Mouse (Mus musculus): ENCODE measurements around the gene Nedd8.

Gene Nedd8

GRCm38 (mm10) chr14:55671486-55671832 is 465 bp downstream of the Nedd8 start:
- DNase-seq (ENCODE audit: low spot score in 2 of 2): no peak

- DNase-seq (ENCODE audit: low spot score in 2 of 2): no peak
Measured at GRCm38 (mm10) chr14:55660636-55661035, 11.3 kb downstream of the Nedd8 start.

- peak; percentile 69 to 78 for DNase-seq (ENCODE audit: low spot score in 2 of 2)
Measured at GRCm38 (mm10) chr14:55659960-55660573, 11.9 kb downstream of the Nedd8 start, which contains the start of gene Mdp1. Gene Mdp1 (minus strand): TSS chr14:55660508.

- no peak for DNase-seq (ENCODE audit: low spot score in 2 of 2)
Measured at GRCm38 (mm10) chr14:55658011-55658410, 13.9 kb downstream of the Nedd8 start.

GRCm38 (mm10) chr14:55656935-55657334 is 15.0 kb downstream of the Nedd8 start:
- DNase-seq (ENCODE audit: low spot score in 2 of 2): no peak

DNA sequence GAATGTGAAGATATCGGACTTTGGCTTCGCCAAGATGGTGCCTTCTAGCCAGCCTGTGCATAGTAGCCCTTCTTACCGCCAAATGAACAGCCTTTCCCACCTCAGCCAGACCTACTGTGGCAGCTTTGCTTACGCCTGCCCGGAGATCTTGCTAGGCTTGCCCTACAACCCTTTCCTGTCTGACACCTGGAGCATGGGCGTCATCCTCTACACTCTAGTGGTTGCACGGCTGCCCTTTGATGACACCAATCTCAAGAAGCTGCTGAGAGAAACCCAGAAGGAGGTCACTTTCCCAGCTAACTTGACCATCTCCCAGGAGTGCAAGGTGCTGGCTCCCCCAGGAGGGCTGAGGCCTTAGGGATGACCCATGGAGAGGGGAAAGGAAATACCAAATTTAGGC is 20.4 kb downstream of the Nedd8 start:
- no peak for DNase-seq (ENCODE audit: low spot score in 2 of 2)

- DNase-seq (ENCODE audit: low spot score in 2 of 2): no peak
Measured at GRCm38 (mm10) chr14:55649884-55650283, 22.0 kb downstream of the Nedd8 start, which contains the start of gene Tssk4. Gene Tssk4 (plus strand): TSS chr14:55650184.

GRCm38 (mm10) chr14:55644261-55644888 is 27.5 kb downstream of the Nedd8 start:
- DNase-seq (ENCODE audit: low spot score in 2 of 2): no peak

- DNase-seq (ENCODE audit: low spot score in 2 of 2): peak; percentile 65 to 84
Measured at GRCm38 (mm10) chr14:55643060-55643907, 28.6 kb downstream of the Nedd8 start, which contains the start of gene Tm9sf1. Gene Tm9sf1 (minus strand): TSS chr14:55643806.

GRCm38 (mm10) chr14:55642679-55643059 is 29.3 kb downstream of the Nedd8 start:
- no peak for DNase-seq (ENCODE audit: low spot score in 2 of 2)

- no peak for DNase-seq (ENCODE audit: low spot score in 2 of 2)
Measured at GRCm38 (mm10) chr14:55641291-55641690, 30.6 kb downstream of the Nedd8 start.

DNA sequence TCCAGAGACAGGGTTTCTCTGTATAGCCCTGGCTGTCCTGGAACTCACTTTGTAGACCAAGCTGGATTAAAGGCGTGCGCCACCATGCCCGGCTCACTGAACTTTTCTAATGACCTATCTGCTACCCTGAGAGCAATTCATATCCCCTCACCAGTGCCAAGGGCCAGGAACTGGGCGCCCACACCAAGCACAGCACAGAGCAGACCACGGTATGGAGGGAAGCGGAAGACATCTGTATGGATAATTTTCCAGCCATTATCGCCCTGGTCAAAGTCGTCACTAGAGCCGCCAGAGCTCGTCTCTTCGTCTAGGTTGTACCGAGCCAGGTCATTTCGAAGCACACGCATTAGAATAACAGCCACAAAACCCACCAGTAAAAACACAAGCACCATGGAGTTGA is 31.1 kb downstream of the Nedd8 start:
- DNase-seq (ENCODE audit: low spot score in 2 of 2): no peak

DNA sequence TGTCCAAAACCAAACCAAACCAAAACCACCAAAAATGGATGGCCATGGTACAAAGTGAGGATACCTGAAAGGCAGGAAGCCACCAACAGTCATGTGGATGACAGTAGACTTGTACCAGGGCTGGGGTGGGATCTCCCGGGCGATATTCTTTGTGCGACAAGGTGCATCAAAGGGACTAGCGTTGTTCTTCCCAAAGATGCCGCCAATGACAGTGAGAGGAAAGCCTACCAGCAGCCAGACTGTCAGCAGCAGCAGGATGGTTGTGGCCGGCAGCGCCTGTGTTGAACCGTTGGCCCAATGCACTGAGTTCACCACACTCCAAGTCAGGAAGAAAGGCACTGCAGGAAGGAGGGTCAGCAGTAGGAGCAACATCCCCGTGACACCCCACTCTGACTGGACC is 34.1 kb downstream of the Nedd8 start, which contains the start of gene Gm49378:
TSS of gene Gm49378 (minus strand) at position 101 of the 400 bp plus-strand sequence.
- no peak for DNase-seq (ENCODE audit: low spot score in 2 of 2)

- peak; percentile 79 to 86 for DNase-seq (ENCODE audit: low spot score in 2 of 2)
Measured at GRCm38 (mm10) chr14:55635523-55636007, 36.4 kb downstream of the Nedd8 start, which contains the start of gene Ipo4. Gene Ipo4 (minus strand): TSS chr14:55635957.

- DNase-seq (ENCODE audit: low spot score in 2 of 2): no peak
Measured at GRCm38 (mm10) chr14:55634874-55635522, 36.9 kb downstream of the Nedd8 start.

DNA sequence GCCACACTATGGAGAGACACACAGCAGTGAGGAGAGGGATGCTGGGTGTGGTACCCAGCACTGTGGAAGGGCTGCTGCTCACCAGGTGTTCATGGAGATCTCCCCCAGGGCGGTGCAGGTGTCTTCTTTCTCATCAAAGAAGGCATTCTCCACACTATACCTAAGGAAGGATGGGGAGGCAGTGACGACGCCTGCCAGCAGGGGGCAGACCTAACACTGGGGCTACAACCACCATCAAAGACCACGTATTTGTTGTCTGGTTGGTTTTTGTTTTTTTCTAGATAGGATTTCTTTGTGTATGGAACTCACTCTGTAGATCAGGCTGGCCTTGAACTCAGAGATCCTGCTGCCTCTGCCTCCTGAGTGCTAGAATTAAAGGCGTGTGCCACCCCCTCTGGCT is 42.6 kb downstream of the Nedd8 start:
- no peak for DNase-seq (ENCODE audit: low spot score in 2 of 2)

DNA sequence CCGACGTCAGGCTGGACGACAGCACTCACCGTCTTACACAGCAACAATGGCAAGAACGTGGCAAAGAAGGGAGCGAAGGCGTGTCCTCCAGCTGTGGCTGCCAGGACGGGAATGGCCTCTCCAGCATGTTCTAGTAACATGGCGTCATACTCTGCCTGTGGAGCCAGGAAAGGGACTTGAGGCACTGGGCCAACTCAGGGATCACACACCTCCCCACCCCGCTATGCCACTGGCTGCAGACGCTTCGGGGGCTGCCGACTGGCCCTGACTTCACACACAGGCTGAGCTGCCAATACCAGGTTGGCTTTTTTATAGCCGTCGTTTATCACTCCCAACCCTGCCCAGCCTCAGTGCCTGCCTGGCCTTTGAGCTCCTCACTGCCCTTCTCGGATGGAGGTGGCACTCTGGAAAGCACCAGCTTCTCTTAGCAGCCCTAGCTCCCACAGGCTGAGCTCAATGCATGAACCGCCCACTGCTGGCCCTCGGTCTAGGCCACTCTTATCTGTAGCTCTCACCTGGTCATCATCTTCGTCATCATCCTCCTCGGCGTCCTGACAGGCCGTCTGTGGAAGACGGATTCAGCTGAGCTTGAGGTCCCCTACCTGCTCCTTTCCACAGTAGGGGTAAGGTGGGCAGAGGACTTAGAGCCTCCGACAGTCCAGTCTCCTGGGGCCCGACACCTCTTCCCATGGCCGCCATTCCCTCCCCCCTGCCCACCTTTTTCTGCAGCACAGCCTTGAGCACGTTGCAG is 43.7 kb downstream of the Nedd8 start:
- DNase-seq (ENCODE audit: low spot score in 2 of 2): no peak

DNA sequence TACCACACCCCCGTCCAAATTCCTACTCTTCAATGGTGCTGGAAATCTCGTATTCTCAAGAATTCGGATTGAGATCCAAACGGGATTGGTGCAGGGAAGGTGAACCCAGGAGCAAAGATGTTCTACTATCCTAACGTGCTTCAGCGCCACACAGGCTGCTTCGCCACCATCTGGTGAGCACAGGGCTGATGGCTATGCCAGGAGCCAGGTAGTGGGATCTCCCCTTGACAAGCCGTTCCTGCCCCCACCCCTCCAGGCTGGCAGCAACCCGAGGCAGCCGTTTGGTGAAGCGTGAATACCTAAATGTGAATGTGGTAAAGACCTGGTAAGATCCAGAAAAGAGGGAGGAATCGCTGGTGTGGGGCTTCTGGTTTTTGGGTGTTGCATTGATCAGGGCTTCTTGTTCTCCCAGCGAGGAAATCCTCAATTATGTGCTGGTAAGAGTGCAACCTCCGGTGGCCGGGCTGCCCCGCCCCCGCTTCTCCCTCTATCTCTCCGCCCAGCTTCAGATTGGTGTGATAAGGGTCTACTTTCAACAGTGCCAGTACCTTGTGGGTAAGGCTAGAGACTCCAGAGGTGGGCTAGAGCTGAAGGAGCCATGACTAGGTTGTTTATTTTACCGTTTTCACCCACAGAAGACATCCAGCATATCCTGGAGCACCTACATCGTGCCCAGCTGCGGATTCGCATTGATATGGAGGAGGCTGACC is 53.3 kb downstream of the Nedd8 start:
- no peak for DNase-seq (ENCODE audit: low spot score in 2 of 2)

DNA sequence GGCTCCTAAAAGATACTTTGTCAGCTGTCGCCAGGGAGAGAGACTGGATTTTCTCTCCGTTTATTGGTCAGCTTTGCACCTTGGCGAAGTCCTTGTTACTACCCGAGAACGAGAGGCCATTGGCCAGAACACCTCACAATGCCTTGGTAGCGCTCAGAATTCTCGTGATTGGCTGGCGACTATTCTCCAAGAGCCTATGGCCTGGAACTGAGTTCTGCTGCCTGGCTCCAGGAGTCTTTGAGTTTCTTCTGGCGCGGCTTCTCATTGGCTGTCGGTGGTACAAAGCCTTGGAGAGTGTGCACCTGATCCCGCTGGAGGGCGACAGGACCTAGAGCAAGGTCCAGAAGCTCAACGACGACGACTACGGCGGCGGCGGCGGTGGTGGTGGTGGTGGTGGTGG is 54.1 kb downstream of the Nedd8 start, which contains the start of gene Rec8:
TSS of gene Rec8 (plus strand) at position 216 of the 400 bp plus-strand sequence.
- DNase-seq (ENCODE audit: low spot score in 2 of 2): no peak

DNA sequence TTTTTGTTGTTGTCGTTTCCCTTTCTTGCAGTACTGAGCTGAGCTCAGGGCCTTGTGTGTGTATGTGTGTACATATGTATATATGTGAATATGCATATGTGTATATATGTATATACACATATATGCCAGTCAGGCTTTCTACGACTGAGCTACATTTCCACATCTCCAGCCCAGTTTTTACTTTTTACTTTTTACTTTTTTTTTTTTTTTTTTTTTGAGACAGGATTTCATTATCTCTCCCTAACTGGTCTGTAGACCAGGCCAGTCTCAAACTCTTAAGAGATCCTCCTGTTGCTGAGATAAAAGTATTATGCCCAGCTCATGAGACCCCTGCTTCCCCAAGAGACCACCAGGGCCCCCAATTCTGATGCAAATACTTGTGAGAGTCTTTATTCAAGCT is 55.1 kb downstream of the Nedd8 start:
- no peak for DNase-seq (ENCODE audit: low spot score in 2 of 2)

Data from frontal cortex, postnatal 10 days (tissue).